Mouse (Mus musculus) spleen, postnatal 4 days (tissue): ENCODE data around the gene Col5a1.

Source experiments
- DNase-seq, 2 experiments: peaks; one replicate each; pipeline ENCODE4 v3.0.0; 2022; ENCODE audit warnings: low spot score in 2 of 2

Gene Col5a1

GRCm38 (mm10) chr2:28034011-28034710 is 147.9 kb downstream of the Col5a1 start:
- DNase-seq = no peak

- no peak for DNase-seq
Measured at GRCm38 (mm10) chr2:28036788-28037187, 150.6 kb downstream of the Col5a1 start.

- DNase-seq = no peak
Measured at GRCm38 (mm10) chr2:28037505-28038390, 151.5 kb downstream of the Col5a1 start.

DNA sequence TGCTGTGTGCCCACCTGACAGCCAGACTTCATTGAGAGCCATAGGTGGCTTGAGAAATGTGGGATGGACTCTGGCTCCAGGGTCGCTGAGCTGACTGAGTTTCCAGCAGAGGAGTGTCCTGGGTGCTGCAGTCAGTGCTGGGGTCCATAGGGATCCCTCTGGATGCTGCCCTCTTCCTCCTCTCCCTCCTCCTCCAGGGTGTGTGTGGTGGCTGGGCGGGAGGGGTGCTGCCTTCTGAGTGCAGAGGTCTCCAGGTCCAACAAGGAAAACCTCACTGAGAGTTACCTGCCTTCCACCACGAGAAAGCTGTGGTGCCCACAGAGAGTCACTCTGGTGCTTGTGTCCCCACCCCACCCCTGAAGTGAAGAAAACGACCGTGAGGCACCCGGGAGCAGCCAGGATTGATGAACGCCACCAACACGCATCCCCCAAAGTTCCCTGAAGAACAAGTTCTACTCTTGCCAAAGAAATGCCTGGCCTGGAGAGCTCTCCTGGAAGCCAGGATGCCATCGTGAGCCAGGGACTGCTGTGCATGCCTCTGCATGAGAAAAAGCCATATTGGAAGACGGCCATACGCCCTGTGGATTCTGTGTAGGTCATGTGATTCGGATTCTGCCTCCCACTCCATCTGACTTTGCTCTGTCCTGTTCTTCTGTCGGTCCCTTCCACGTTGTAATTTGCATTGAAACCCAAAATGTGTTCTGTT is 152.3 kb downstream of the Col5a1 start:
- DNase-seq = no peak

- DNase-seq = no peak
Measured at GRCm38 (mm10) chr2:28039647-28040325, 153.6 kb downstream of the Col5a1 start.

- DNase-seq = no peak
Measured at GRCm38 (mm10) chr2:28040466-28040865, 154.2 kb downstream of the Col5a1 start.

DNA sequence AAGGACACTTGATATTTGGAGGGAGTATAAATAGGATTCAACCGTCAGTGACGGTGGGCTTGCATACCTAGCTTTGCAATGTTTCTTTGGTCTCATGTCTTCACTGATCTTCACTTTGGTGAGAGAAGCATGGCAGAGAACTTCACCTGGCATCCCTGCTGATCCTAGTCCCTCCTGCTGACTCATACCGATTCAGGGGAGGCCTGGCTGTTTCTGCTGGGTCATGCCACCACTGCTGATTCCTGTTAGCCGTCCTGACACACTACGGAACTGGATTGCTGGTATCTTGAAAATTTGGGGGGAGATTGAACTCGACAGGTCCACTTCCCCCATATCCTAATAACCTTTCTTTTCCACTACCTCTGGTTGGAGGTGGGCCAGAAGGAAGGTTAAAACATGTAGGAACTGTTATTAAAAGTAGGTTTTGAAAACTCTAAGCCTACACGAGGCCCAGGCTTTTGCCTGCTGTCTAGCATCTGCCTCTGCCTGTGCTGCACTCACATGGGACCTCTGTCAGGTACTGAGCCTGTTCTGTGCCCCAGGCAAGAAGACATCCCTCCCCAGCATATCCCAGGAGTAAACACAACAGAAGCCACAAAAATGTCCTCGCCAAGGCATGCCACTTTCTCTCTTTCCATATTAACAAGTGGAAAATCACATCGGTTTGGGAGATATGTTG is 158.8 kb downstream of the Col5a1 start:
- no peak for DNase-seq

- DNase-seq = no peak
Measured at GRCm38 (mm10) chr2:28046311-28046710, 160.1 kb downstream of the Col5a1 start.

- DNase-seq = no peak
Measured at GRCm38 (mm10) chr2:28047092-28047491, 160.9 kb downstream of the Col5a1 start.

DNA sequence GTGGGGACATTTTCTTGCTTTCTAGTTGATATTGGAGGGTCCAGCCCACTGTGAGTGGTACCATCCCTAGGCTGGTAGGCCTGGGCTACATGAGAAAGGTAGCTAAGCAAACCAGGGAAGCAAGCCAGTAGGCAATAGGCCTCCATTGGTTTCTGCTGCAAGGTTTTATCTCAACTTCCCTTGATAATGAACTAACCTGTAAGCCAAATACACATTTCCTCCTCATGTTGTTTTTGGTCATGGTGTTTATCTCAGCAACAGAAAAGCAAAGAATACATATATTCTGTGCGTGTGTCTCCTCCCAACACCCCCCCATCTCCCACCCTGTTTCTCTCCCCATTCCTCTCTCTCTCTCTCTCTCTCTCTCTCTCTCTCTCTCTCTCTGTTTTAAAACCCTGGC is 173.7 kb downstream of the Col5a1 start:
- no peak for DNase-seq

DNA sequence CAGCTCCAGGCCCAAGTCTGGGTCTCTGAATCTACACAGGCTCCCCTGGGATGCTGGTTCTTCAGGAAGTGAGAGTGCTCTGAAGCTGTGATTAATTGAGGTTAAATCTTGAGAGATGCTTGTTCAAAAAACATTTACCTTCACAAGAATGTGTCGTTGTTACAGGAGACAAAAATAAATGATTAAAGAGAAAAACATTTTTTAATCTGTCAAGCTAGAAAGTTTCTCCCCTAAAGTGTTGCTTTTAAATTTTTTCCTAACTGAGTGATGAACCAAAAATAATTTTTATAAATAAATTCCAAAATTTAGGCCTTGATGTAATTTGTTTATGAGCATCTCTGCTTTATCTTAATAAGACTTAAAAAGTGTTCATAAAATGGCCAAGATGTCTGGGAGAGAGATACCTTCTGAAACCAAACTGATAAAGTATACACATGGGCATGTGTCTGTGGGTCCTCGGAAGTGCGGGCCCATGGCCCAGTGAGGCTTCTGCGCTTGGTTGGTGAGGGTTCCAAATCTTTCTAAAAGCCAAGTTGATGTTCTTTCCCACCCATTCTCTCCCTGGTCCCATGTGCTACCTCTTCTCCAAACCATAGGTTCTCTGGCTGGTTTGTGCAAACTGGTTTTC is 177.6 kb downstream of the Col5a1 start:
- no peak for DNase-seq

GRCm38 (mm10) chr2:28064339-28065080 is 178.3 kb downstream of the Col5a1 start:
- no peak for DNase-seq

DNA sequence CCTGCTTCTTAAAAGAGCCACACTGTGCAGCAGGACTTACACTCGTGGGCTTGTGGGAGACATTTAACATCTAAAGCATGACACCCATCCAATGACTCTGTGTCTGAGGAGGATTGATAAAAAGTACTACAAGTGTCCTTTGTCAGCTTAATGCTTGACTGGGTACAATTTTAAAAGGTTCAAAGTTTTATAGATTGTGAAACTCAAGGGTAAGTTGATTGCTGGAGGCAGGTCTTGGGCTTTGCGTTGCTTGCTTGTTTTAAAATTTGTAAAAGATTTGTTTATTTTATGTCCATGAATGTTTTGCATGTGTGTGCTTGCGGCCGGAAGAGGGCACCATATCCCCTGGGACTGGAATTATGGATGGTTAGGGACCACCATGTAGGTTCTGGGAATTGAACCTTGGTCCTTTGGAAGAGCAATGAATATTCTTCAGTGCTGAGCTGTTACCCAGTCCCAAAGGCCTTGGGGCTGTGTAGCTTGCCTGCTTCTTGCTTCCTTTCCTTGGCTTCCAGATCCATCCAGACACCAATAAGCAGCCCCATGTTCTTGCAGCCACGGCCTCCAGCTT is 178.9 kb downstream of the Col5a1 start:
- DNase-seq = no peak

DNA sequence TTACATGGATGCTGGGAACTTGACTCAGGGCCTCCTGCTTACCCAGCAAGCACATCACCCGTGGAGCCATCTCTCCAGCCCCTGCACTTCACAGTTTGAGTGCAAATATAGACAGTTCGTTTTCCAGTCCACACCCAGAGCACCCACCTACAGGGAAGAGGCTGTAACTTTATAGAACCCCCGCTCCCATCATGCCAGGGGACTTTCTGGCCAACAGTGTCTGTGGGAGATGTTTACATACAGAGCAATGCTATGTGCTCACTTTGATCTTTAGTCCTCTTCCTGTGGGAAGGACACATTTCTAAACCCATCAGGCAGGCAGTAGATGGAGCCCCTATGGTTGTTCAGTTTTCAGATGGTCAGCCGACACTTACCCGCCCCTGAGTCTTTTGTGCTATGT is 180.5 kb downstream of the Col5a1 start:
- no peak for DNase-seq

DNA sequence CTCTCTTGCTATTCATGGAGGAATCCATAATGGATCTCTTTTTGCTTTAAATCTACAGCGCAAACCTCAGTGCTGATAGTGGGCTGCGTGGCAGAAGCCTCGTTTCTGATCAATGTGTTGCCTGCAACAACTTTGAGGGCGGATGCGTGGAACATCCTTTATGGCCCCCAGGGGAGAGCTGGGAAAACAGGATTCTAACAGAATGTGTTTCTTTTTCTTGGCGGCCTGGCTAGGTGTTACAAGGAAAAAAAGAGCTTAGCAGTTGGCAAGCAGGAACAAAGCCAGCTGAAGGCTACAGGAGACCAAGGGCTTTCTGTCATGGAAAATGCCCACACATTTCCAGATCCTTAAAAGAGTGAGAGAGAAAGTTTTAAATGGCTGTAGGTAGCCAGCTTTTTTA is 180.9 kb downstream of the Col5a1 start:
- DNase-seq = no peak

DNA sequence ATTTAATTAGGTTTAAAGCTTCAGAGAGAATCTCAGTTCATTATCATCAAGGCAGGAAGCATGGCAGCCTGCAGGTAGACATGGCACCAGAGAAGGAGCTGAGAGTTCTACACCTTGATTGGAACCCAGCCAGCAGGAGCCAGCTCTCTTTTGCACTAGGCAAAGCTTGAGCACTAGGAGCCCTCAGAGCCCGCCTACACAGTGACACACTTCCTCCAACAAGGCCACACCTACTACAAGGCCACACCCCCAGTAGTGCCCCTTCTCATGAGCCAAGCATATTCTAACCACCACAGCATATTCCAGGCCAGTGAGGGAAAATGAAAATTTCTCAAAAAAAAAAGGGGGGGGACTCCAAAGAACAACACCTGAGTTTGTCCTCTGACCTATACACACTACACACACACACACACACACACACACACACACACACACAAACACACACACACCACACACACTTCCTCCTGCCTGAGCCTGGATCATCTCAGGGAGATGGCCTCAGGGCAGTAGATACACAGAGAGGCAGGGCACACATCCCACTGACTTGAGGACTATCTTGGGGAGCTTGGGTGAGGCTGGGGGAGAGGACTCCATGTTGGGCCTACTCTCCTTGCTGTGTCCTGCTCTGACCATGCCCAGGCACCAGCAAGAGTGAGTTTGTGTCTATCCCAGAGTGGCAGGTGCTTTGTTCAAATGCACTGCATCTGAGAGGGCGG is 181.8 kb downstream of the Col5a1 start:
- DNase-seq = no peak

GRCm38 (mm10) chr2:28068537-28068878 is 182.3 kb downstream of the Col5a1 start:
- peak in 1 of 2 experiments; percentile 33 for DNase-seq

GRCm38 (mm10) chr2:28075616-28076187 is 189.5 kb downstream of the Col5a1 start:
- DNase-seq = no peak

- no peak for DNase-seq
Measured at GRCm38 (mm10) chr2:28084768-28085167, 198.5 kb downstream of the Col5a1 start, which contains the start of gene Fcnb. Fcnb (minus strand) TSS chr2:28084885.
